Comparison of ENCODE assay signal across 12 mouse cellular contexts in genomic region chr16:90384058-90384457, GRCm38 (mm10). TPM values are rescaled to one million over a fixed set of nuclear protein-coding genes. Genes with fewer than 3 reads are reported as not detected.
A peak's percentile ranks its signal among the peaks of the same experiment; 100 is the strongest.
DNase-seq lines count a peak whose midpoint lies in the region; ATAC-seq and TF ChIP-seq lines count a peak whose summit lies in the region.
"Had no signal": no experiment of that assay in that cellular context is flagged by ENCODE, and none has a peak within 500 bp of the region (broad histone marks: within the 10 kb centered on the region; RNA-seq: fewer than 3 reads in every experiment).

No protein-coding gene starts in this region.

- H3K27ac ChIP-seq in forebrain, embryonic 14.5 days (ENCODE audit: low read depth, low read length) = no peak overlapping the region
- no peak overlapping the region for H3K27ac ChIP-seq in forebrain, embryonic 11.5 days (ENCODE audit: low read depth, low read length)
- H3K27ac ChIP-seq in kidney, adult 2 months (ENCODE audit: insufficient read depth, low read depth, low read length) = no peak overlapping the region
- no peak overlapping the region for H3K27ac ChIP-seq in kidney, embryonic 15.5 days
- no peak overlapping the region for H3K27ac ChIP-seq in midbrain, embryonic 14.5 days (replicated peaks; ENCODE audit: low read depth, low read length)
- H3K27ac ChIP-seq in midbrain, embryonic 15.5 days = no peak overlapping the region
- H3K27ac ChIP-seq: liver, embryonic 14.5 days had no signal

- 0 out of 2 replicates have a peak, but pooled peaks cover 3% of the 10 kb centered on the region for H3K9me3 ChIP-seq in forebrain, embryonic 14.5 days (replicated peaks; ENCODE audit: control insufficient read depth, low read length)
- no peaks in the 10 kb centered on the region; the same call in 1 of the 2 replicates for H3K9me3 ChIP-seq in forebrain, embryonic 11.5 days (ENCODE audit: control insufficient read depth, low read length)
- no peaks in the 10 kb centered on the region for H3K9me3 ChIP-seq in kidney, embryonic 15.5 days (replicated peaks)
- H3K9me3 ChIP-seq in midbrain, embryonic 14.5 days (ENCODE audit: control insufficient read depth, low read length) = no peaks in the 10 kb centered on the region
- no peaks in the 10 kb centered on the region for H3K9me3 ChIP-seq in midbrain, embryonic 15.5 days

- H3K4me1 ChIP-seq in forebrain, embryonic 14.5 days (ENCODE audit: control insufficient read depth, insufficient read depth, low read length) = peaks cover 27% of the 10 kb centered on the region; the same call in 1 of the 2 replicates
- H3K4me1 ChIP-seq in forebrain, embryonic 11.5 days (replicated peaks; ENCODE audit: control insufficient read depth, insufficient read depth, low read length) = peaks cover 5% of the 10 kb centered on the region; the same call in 1 of the 2 replicates
- H3K4me1 ChIP-seq in kidney, adult 2 months (ENCODE audit: control insufficient read depth, insufficient read depth, low read length) = peaks cover 14% of the 10 kb centered on the region
- H3K4me1 ChIP-seq in kidney, embryonic 15.5 days = peaks cover 52% of the 10 kb centered on the region
- peaks cover 24% of the 10 kb centered on the region for H3K4me1 ChIP-seq in midbrain, embryonic 14.5 days (ENCODE audit: control insufficient read depth, insufficient read depth, low read length)
- peaks cover 37% of the 10 kb centered on the region for H3K4me1 ChIP-seq in midbrain, embryonic 15.5 days

- peak; percentile 62 for DNase-seq in forebrain, embryonic 14.5 days (ENCODE audit: low spot score)
- DNase-seq in forebrain, embryonic 11.5 days (ENCODE audit: low spot score) = no peak
- DNase-seq in kidney, adult 2 months = peak; percentile 71
- peak; percentile 29 for DNase-seq in midbrain, embryonic 14.5 days
- no peak for DNase-seq in urinary bladder, adult 18-20 months (ENCODE audit: low spot score in 2 of 2)
- DNase-seq: cerebellum, adult 11 months; right cerebral cortex, postnatal 4 days had no signal

- H3K27me3 ChIP-seq in forebrain, embryonic 14.5 days (replicated peaks; ENCODE audit: control insufficient read depth, insufficient read depth, low read length) = no peaks in the 10 kb centered on the region
- H3K27me3 ChIP-seq in forebrain, embryonic 11.5 days (ENCODE audit: control insufficient read depth, insufficient read depth, low read length) = no peaks in the 10 kb centered on the region; the same call in 1 of the 2 replicates
- H3K27me3 ChIP-seq in kidney, adult 2 months (replicated peaks; ENCODE audit: control insufficient read depth, insufficient read depth, low read length) = no peaks in the 10 kb centered on the region
- H3K27me3 ChIP-seq in kidney, embryonic 15.5 days = peaks cover 31% of the 10 kb centered on the region
- peaks cover 7% of the 10 kb centered on the region; the same call in 1 of the 2 replicates for H3K27me3 ChIP-seq in midbrain, embryonic 14.5 days (ENCODE audit: control insufficient read depth, insufficient read depth, low read length)
- H3K27me3 ChIP-seq in midbrain, embryonic 15.5 days (replicated peaks) = peaks cover 6% of the 10 kb centered on the region; the same call in 1 of the 2 replicates

- no peak overlapping the region for H3K9ac ChIP-seq in forebrain, embryonic 14.5 days (ENCODE audit: low read length)
- no peak overlapping the region for H3K9ac ChIP-seq in forebrain, embryonic 11.5 days (ENCODE audit: low read length)
- no peak overlapping the region for H3K9ac ChIP-seq in kidney, embryonic 15.5 days
- no peak overlapping the region for H3K9ac ChIP-seq in midbrain, embryonic 14.5 days (replicated peaks; ENCODE audit: low read length)
- H3K9ac ChIP-seq in midbrain, embryonic 15.5 days = no peak overlapping the region
- H3K9ac ChIP-seq: liver, embryonic 14.5 days had no signal

- no peak overlapping the region for H3K4me2 ChIP-seq in forebrain, embryonic 14.5 days (ENCODE audit: low read length)
- H3K4me2 ChIP-seq in forebrain, embryonic 11.5 days (ENCODE audit: low read depth, low read length, severe bottlenecking) = no peak overlapping the region
- H3K4me2 ChIP-seq in kidney, embryonic 15.5 days = no peak overlapping the region
- no peak overlapping the region for H3K4me2 ChIP-seq in midbrain, embryonic 14.5 days (ENCODE audit: low read length)
- H3K4me2 ChIP-seq in midbrain, embryonic 15.5 days = no peak overlapping the region

- no peaks in the 10 kb centered on the region for H3K36me3 ChIP-seq in forebrain, embryonic 14.5 days (ENCODE audit: control insufficient read depth, insufficient read depth, low read length)
- H3K36me3 ChIP-seq in forebrain, embryonic 11.5 days (ENCODE audit: control insufficient read depth, insufficient read depth, low read length) = no peaks in the 10 kb centered on the region
- H3K36me3 ChIP-seq in kidney, adult 2 months (ENCODE audit: control insufficient read depth, insufficient read depth, low read length) = no peaks in the 10 kb centered on the region
- no peaks in the 10 kb centered on the region for H3K36me3 ChIP-seq in kidney, embryonic 15.5 days
- H3K36me3 ChIP-seq in midbrain, embryonic 14.5 days (ENCODE audit: control insufficient read depth, insufficient read depth, low read length) = no peaks in the 10 kb centered on the region
- no peaks in the 10 kb centered on the region for H3K36me3 ChIP-seq in midbrain, embryonic 15.5 days (replicated peaks)

- TF ChIP-seq CTCF in kidney, adult 2 months (conservative IDR thresholded peaks at IDR 0.05; ENCODE audit: insufficient read depth, insufficient read length, low read depth, low read length) = no peak

- 66% methylated on average over 3 of the region's 3 CpGs for WGBS in forebrain, embryonic 14.5 days
- 86% methylated on average over 3 of the region's 3 CpGs for WGBS in forebrain, embryonic 11.5 days
- 48% methylated on average over 3 of the region's 3 CpGs for WGBS in kidney, adult 2 months
- WGBS in kidney, embryonic 15.5 days = 38% methylated on average over 3 of the region's 3 CpGs
- 85% methylated on average over 3 of the region's 3 CpGs for WGBS in midbrain, embryonic 14.5 days
- 70% methylated on average over 3 of the region's 3 CpGs for WGBS in midbrain, embryonic 15.5 days

- no peak overlapping the region for H3K4me3 ChIP-seq in forebrain, embryonic 14.5 days (ENCODE audit: low read depth, low read length)
- H3K4me3 ChIP-seq in forebrain, embryonic 11.5 days (ENCODE audit: low read depth, low read length) = no peak overlapping the region
- H3K4me3 ChIP-seq in kidney, adult 2 months (ENCODE audit: insufficient read depth, low read depth, low read length) = no peak overlapping the region
- H3K4me3 ChIP-seq in kidney, embryonic 15.5 days (replicated peaks) = no peak overlapping the region
- no peak overlapping the region for H3K4me3 ChIP-seq in midbrain, embryonic 14.5 days (replicated peaks; ENCODE audit: low read depth, low read length)
- H3K4me3 ChIP-seq in midbrain, embryonic 15.5 days = no peak overlapping the region
- H3K4me3 ChIP-seq: layer of hippocampus, adult 2 months had no signal

- ATAC-seq in forebrain, embryonic 14.5 days = no peak
- ATAC-seq in forebrain, embryonic 11.5 days (replicated peaks; ENCODE audit: low FRiP score) = no peak
- no peak for ATAC-seq in kidney, embryonic 15.5 days (replicated peaks; ENCODE audit: low FRiP score)
- ATAC-seq in midbrain, embryonic 14.5 days (ENCODE audit: low FRiP score, low TSS enrichment) = no peak
- ATAC-seq in midbrain, embryonic 15.5 days (replicated peaks) = no peak
- ATAC-seq: activated CD4-positive, CD25-positive, alpha-beta regulatory T cell, adult 4 months had no signal

- no peak for TF ChIP-seq POLR2A in kidney, adult 2 months (IDR thresholded peaks at IDR 0.05; ENCODE audit: low read depth, low read length)

RNA-seq across cellular contexts. Expression of gene Hunk, which starts 1.8 kb away (rescaled TPM):
- polyA plus RNA-seq in forebrain, embryonic 14.5 days (2014; fragmentation: Nextera tagmentation; extraction: Ambion mirVana) = 10.6 and 10.7 TPM in 2 replicates
- polyA plus RNA-seq in forebrain, embryonic 11.5 days (2014; fragmentation: Nextera tagmentation; extraction: Ambion mirVana) = 17.6 and 19.1 TPM in 2 replicates
- polyA plus RNA-seq in kidney, adult 2 months (2012; rRNA removed) = 2.1 and 2.3 TPM in 2 replicates
- polyA plus RNA-seq in kidney, embryonic 15.5 days (2015; fragmentation: Nextera tagmentation; extraction: Ambion mirVana) = 11.8 and 13.5 TPM in 2 replicates
- 8.1 and 8.7 TPM in 2 replicates for polyA plus RNA-seq in midbrain, embryonic 14.5 days (2014; fragmentation: Nextera tagmentation; extraction: Ambion mirVana)
- polyA plus RNA-seq in midbrain, embryonic 15.5 days (2015; fragmentation: Nextera tagmentation; extraction: Ambion mirVana) = 7.3 TPM in 2 replicates

Comparison
In these comparisons a context has a peak if more than half of its experiments do, and no peak if none do; other contexts are left out.
1. DNase-seq: peak in forebrain, embryonic 14.5 days (single experiment), kidney, adult 2 months (single experiment) and midbrain, embryonic 14.5 days (single experiment); none in forebrain, embryonic 11.5 days (single experiment) and urinary bladder, adult 18-20 months (0 of 2).